Mouse (Mus musculus): ENCODE measurements at regions not wholly inside any gene's neighbourhood (a gene's known extent, or its start where the extent isn't known, plus 50 kb on each side); places are given as distances from the start of the nearest gene placed in this dataset.

DNA sequence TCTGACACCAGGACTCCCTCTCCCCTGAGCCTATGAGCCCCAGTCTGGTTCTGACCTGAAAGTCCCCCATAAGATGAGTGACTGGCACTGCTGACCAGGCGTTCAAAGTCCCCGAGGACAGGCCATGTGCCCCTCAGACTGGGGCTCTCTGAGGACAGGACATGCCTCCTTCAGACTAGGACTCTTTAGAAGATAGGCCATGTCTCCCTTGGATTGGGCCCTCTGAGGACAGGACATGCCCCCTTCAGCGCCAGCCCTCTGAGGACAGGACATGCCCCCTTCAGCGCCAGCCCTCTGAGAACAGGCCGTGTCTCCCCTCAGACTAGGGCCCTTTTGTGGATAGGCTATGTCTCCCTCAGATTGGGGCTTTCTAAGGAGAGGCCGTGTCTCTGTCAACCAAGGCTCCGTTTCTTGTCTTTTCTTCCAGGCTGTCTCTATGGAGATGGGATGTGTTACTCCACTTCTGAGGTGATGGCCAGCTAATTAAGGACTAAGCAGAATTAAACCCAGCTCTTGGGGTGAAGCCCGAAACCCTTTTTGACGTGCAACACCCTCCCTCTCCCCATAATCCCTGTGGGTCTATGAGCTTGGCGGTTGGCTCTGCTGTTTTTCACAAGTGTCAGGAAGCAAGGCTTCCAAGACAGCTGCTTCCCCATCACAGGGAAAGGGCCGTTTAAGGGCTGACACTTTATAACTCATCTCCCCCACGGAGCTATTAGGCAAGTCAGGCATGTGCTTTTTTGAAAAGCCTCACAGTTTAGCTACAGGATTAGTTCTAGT, 135.8 kb downstream of the Vegfa start:
- ATAC-seq (replicated peaks; ENCODE audit: poor library complexity, severe bottlenecking), result no peak

DNA sequence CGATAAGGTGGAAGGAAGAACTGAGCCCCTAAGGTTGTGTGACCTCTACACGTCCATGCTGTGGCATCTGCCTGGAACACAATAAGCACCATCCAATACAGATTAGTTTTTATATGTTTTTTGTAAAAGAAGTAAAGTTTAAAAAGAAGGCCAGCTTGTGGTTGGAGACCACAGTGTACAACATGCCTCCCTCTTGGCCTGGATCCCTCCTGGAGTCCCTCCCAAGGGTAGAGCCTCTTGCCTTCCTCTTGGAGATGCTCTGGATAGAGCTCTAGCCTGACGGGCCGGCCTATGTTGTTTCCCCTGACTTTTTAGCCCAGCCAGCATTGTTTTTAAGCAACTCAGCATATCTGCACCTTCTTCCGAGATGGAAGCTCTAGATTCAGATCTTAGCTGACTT, 138.0 kb downstream of the Vegfa start:
- ATAC-seq (replicated peaks; ENCODE audit: poor library complexity, severe bottlenecking), result no peak

DNA sequence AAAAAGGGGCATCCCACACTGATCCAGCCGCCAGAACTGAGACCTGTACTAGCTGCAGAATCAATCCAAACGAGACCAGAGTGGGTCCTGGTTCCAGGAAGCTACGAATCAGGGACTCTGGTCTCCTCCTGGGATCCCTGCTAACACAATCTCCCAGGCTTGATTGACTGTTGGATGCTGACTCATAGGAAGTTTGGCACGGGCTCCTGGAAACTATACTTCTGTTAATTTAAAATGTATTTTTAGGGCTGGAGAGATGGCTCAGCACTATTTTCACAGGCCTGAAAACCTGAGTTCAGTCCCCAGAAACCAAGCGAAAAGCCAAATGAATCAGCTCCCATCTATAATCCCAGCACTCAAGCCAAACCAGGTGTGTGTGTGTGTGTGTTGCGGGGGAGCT, 138.5 kb downstream of the Vegfa start:
- no peak for ATAC-seq (replicated peaks; ENCODE audit: poor library complexity, severe bottlenecking)

DNA sequence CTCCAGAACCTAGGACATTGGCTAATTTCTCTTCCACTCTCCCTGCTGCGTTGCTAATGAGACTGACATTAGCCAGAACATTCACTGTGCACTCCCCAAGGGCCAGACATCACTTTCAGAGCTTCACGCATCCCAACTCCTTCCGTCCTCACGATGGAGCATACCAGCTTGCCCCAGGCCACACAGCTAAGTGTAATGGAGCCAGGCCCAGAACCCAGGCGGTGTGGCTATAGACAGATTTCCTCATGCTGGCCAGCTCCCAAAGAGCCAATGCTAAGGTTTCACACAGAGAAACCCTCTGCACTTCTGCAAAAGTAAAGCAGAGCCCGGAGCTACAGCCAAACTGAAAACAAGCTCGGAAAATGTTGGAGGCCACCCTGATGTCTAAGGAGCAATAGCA, 139.1 kb downstream of the Vegfa start:
- ATAC-seq (replicated peaks; ENCODE audit: poor library complexity, severe bottlenecking), result peak; percentile 35; the same call in 1 of the 2 replicates

DNA sequence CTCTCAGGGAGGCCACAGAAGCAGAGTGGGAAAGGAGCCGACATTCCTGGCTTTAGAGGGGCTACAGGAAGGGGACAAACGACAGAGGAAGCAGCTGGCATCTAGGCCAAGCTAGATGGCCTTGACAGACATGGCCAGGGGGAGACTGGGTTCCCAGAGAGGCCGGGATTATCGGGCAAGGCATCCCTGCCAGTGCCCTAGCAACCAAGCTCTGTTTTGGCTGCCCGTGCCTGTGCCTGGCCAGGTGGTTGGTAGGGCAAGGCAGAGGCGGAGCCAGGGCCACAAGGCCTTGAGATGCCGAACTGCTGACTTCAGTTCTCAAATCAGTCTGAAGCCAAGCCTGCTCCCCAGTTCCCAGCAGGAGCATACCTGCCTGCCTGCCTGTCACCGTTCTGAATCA, 142.7 kb downstream of the Vegfa start:
- no peak for ATAC-seq (replicated peaks; ENCODE audit: poor library complexity, severe bottlenecking)

DNA sequence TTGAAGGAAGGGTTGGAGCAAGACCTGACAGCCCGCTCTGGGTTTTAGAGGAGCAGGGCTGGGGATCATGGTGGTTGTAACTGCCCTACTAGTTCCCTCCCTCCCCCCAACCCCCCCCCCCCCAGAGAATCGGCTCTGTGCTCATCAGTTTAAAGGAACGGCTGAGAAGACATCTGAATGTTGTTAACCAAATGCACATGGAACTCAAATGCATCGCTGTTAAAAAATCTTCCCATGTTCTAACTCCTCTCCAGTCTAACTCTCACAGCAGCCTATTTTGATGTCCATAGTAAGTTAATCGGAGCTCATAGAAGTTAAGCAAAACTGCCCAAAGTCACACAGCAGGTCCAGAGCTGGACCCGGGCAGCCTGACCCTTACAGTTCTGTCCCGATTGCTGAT, 143.1 kb downstream of the Vegfa start:
- ATAC-seq (replicated peaks; ENCODE audit: poor library complexity, severe bottlenecking), result no peak

DNA sequence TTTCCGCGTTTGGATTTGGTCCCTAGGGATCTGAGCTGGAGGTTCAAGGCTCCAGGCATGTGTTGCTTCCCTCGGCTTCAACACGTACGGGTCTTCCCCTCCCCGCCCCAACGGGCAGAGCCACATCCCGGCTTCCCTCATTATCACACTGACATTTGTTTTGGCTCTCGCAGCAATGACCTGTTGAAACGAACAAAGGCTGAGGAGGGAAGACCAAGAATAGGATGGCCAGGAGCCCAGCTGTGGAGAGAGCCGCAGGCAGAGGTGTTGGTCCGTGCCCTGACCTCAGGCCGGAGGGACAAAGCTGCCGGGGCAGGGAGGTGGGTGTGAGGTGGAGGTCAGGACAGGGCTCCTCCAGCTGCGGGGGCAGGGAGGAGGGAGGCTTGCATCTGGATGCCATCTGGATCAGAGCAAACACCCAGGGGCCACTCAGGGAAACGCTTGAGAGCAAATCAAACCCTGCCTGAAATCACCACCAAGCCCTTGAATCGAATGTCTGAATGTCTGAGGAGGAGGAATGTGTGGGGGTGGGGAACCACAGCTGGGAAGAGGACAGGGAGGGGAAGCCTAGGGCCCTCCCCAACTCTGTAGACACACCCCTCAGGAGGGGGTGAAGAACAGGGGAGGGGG, 145.6 kb downstream of the Vegfa start:
- ATAC-seq (replicated peaks; ENCODE audit: poor library complexity, severe bottlenecking), result no peak

DNA sequence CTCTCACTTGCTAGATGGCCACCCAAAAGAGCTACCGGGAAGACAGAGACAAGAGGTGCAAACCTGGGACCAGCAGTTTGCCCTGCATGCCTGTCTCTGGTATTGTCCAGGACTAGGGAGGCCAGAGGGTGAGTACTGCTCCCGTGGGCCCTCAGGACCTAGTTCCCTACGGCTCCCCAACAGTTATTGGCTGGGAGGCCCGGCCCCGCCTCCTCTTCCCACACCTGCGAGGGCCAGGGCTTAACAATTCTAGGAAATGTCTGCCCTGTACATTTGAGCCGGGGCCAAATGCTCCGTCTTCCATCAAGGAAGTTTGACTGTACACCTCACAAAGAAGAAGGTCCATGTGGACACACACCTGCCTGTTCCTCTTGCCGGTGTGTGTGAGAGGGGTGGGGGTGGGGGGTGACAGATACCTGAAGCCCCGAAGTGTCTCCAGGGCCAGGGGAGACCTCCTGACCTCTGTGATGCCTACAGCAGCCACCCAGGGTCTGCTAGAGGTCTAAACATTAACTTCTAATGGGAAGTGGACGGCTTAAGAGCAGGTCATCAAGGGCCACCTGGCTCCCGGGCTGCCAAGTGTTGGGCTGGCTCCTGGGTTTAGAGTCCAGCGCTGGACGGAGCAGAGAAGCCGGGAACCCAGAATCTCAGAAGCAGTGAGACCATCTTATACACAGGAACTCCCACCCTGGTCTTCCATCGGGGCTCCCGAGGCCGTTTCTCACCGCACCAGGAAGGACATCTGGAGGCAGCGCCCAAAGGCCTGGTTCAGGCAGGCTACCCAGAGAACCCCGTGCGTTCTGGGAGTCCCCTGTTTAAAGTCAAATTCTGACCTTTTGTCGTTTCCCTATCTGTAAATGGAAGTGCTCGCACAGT, 146.5 kb downstream of the Vegfa start:
- ATAC-seq (replicated peaks; ENCODE audit: poor library complexity, severe bottlenecking), result no peak

DNA sequence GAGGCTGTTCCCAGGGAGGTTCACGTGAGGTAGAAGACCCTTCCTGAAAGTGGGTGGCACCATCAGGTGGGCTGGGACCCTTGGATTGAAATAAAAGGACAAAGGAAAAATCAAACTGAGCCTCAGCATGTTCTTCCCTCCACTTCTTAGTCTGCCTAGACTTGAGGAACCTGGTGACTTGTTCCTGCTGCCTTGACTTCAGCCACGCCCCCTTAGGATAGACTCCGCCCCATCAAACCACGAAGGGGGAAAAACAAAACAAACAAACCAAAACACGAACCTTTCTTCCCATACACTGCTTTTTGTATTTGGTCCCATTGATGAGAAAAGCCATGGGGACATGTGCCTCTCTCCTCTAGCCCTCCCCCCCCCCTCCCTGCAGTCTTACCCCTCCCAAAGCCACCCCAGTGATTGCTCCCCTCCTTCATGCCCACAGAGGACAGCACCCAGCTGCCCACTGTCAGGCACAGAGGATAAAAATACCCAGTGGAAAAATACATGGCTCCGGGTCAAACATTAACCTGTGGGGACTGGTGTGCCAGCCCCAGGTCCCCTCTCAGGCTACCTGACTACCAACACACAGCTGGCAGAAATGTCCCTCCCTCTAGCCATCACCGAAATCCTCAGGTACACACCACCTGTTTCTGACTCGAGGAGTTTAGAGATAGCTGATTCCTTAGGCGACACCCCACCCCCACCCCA, 148.0 kb downstream of the Vegfa start:
- no peak for ATAC-seq (replicated peaks; ENCODE audit: poor library complexity, severe bottlenecking)

DNA sequence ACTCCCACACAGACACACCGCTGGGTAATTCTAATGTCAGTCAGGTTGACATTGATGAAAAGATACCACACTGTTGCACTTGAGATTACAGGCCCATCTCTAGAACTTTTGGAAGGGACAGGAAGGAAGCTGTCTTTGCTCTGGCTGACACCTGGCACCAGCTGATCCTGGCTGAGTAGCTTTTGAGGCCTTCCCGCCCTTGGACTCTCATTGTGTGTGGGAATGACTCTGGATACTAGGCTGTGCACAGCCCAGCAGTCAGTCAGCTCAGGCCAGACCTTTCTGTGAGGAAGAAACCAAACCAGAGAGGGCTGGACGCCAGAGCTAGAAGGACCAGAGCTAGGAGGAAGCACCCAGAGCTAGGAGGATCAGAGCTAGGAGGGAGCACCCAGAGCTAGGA, 149.0 kb upstream of the 1600014C23Rik start:
- no peak for ATAC-seq (replicated peaks; ENCODE audit: poor library complexity, severe bottlenecking)

DNA sequence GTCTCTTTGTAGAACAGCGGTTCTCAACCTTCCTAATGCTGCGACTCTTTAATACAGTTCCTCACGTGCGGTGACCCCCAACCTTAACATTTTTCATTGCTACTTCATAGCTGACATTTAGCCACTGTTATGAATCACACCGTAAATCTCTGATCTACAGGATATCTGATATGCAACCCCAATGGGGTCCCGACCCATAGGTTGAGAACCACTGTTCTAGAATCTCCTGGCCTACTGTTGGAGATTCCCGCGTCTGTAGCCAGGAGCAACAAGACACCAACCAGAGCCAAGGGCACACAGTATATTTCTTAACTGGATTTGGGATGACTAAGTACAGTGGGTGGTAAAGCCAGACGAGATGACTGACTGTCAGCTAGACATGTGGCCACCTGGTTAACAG, 147.6 kb upstream of the 1600014C23Rik start:
- ATAC-seq (replicated peaks; ENCODE audit: poor library complexity, severe bottlenecking), result no peak

DNA sequence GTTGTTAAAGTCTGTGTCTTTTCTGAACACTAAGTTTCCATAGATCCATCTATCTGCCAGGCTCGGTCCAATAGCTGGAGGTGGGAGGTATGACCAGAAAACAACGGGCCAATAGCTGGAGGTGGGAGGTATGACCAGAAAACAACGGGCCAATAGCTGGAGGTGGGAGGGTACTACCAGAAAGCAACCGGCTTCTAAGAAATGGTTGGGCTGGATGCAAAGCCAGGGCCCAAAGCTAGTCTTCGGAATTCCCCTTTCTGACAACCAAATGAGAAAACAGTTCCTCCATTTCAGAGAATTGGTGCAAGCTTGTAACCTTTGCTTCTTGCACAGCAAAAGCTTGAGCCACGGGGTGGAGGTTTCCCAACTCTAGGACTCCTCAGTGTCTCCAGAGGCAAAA, 147.1 kb upstream of the 1600014C23Rik start:
- no peak for ATAC-seq (replicated peaks; ENCODE audit: poor library complexity, severe bottlenecking)

DNA sequence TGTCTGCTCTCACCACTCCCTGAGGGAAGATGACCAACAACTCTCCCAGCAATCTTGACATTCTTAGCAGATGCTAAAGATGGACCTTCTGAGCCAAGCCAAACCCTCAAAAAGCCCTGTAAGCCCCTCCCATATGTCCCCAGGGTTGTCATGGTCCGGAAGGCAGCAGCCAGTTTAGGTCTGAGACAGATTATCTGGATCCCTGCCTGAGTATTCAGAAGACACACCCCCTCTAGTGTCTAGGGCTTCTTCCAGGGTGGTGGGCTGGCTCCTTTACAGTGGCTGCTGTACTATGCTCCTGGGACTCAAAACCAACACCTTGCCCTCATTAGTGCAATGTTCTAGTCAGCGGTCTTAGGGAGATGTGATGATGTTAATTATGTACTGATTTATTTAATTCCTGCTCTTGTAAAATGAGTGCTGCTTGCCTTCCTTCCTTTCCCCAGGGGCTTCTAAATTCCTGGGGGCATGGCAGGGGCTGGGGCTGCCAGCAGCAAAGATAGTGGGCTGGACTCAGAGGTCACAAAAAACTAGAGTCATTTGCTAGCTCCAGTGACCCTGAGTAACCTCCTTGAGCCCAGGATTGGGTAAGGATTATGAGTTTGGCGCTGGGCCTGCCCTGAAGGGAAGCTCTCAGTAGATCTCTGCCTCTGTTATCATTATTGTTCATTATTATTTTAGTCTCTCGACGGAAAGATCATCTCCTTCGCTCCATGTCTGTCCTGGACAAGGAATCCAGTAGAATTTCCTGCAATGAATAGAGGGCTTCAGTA, 146.0 kb upstream of the 1600014C23Rik start:
- no peak for ATAC-seq (replicated peaks; ENCODE audit: poor library complexity, severe bottlenecking)

DNA sequence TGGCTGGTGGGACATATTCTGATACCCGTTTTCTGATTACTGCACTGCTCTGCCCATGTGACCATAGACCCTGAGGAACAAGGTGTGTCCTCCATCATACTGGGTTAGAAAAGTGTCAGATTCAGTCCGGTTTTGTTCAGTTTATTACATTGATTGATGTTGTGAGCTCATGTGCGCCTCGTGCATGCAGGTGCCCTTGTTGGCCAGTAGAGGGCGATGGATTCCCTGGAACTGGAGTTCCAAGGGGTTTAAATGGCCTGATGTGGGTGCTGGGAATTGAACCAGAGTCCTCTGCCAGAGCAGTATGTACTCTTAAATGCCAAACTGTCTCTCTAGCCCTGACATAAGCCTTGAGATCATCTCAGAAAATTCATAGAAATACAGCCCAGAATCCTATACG, 144.8 kb upstream of the 1600014C23Rik start:
- ATAC-seq (replicated peaks; ENCODE audit: poor library complexity, severe bottlenecking), result no peak

DNA sequence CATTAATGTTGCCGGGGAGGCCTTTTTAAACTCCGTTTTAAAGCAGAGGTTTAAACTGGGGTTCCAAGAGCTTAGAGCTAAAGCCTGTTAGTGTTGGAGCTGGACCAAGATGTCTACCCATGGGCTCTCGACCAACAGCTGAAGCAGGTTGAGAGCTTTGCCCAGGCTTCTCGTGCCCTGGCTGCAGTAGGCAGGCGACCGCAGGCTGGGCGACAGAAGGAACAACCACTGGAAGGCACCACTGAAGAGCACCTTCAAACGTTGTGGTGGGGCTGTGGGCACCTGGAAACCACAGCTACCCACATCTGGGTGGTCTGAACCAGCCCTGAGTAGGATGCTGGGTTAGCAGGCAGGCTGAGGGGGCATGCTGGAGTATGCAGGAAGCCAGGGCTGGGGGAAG, 141.7 kb upstream of the 1600014C23Rik start:
- no peak for ATAC-seq (replicated peaks; ENCODE audit: poor library complexity, severe bottlenecking)

DNA sequence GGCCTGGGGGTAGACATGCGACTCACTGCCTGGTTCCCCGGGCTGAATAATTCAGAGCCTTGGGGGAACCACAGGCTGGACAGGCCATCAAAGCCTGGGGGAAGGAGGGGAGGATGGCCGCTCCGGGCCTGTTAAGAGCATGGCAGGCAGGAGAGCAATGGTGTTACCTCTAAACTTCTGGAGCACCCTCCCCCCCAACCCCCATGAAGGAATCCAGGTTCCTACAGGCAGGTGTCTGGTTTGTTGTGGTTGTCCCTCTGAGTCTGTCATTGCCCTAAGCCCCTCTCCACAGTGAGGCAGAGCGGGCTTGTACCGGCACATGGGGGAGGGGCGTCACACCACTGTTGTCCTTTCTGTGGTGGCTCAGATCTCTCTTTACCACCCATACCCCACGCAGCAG, 140.4 kb upstream of the 1600014C23Rik start:
- no peak for ATAC-seq (replicated peaks; ENCODE audit: poor library complexity, severe bottlenecking)

DNA sequence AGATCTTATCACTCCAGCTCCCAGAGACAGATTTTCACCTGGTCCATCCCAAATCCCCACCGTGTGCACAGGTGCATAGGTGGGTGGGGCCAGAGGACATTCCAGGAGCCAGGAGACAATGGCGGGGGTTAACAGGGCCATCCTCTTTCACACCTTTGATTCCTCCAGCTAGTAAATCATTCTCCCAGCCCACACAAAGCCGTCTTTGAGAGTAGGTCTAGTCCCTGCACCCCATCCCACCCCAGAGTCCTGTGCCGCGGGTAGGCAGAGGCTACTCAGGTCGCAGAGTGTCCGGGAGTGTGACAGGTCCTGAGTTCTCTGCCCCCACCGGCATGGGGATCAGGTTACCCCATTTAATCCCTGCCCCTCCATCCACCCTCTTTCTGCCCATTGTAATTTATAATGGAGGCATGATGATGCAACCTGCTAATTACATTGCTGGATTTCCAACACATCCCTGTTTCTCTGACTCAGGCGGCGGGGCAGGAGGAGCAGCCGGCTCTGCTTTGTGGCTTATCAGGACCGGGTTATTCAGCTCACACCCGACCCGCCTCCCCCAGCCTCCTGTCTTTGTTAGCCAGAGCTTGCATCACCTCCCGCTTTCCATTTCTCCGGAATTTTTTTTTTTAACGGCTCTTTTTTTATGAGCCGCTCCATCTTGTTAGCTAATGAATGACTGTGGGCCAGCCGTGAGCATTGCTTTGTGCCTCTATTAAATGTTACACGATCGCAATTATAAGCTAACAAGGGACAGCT, 139.7 kb upstream of the 1600014C23Rik start:
- peak; percentile 45 for ATAC-seq (replicated peaks; ENCODE audit: poor library complexity, severe bottlenecking)

DNA sequence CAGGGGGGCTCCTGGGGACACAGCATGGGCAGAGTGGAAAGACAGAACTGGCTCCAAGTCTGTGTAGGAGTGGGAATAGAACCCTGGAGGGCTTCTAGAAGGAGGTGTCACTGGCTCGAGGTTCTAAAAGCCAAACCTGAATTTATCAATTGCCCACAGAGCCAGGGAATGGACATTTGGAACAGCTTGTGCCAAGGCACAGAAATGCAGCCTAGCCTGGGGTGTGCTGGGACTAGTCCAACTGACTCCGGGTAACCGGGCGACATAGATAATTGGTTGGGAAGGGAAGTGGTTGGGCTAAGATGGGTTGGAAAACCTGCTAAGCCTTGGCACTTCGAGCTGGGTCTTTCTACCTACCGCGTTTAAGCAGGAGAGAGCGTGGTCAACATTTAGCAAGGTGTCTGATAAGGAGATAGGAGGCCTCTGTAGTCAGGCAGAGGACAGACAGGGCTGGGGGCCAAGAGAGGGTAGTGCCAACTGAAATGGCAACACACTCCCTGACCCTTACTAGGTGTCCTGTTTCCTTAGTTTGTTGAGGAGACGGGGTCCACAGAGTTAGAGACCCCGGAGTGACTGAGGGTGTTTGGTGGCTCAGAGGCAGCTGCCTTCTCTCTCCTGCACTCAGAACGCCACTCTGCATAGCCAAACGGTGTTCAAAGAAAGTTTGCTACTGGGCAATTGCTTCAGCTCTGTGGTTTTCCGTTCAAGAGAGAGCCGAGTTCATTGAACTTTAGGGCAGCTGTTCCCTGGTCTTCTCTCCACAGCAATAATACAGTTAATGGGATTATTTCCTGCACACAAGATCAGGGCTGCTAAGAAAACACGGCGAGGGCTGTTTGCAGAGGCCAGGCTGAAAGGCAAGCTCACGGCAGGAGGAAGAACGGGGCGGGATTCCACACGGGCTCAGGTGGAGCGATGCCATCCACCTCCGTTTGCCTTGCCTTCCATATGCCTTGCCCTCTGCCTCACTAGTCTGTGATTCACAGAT, 138.3 kb upstream of the 1600014C23Rik start:
- peak; percentile 59 for ATAC-seq (replicated peaks; ENCODE audit: poor library complexity, severe bottlenecking)
